Mouse (Mus musculus): ENCODE data around the gene Mettl7a3.

Mettl7a3 gene

GRCm38 (mm10) chr15:100388224-100388835 is 53.6 kb downstream of the Mettl7a3 start:
- no peak for DNase-seq (ENCODE audit: low spot score)

- DNase-seq (ENCODE audit: low spot score), result no peak
Observed at GRCm38 (mm10) chr15:100388886-100389285, 54.2 kb downstream of the Mettl7a3 start.

Measured in testis, postnatal 14 days (tissue).